Mouse (Mus musculus): ENCODE data around the gene Gbx2. TPM values are rescaled to one million over a fixed set of nuclear protein-coding genes. Genes with fewer than 3 reads are reported as not detected.
A peak's percentile ranks its signal among the peaks of the same experiment; 100 is the strongest.

Gene Gbx2
- total RNA-seq (2021): under 1 TPM in 1 of 2 experiments, not detected in 1; 0.31 TPM
- long read RNA-seq, experiment 1: 0 reads
- long read RNA-seq, experiment 2, partial matches to known transcripts: 0 of 1 reads
- long read RNA-seq, experiment 2, other reads (novel, unspliced or antisense): 0 of 1 reads

GRCm38 (mm10) chr1:89931120-89931519 lies at the start of gene Gbx2:
Gene Gbx2 (minus strand): TSS chr1:89931179.
- TF ChIP-seq CTCF (conservative IDR thresholded peaks at IDR 0.05): no peak
- Histone ChIP-seq H3K4me3 (peak within 1 kb of the TSS; percentile 32; the same call in 1 of the 2 replicates), H3K27ac (no peak within 1 kb of the TSS)
- no peak for DNase-seq (ENCODE audit: low spot score in 2 of 2)

GRCm38 (mm10) chr1:89977261-89977660 lies 46.3 kb upstream of the Gbx2 start:
- Histone ChIP-seq H3K4me3 (no peak overlapping the region), H3K27ac (no peak overlapping the region)
- no peak for TF ChIP-seq CTCF (conservative IDR thresholded peaks at IDR 0.05)
- no peak for DNase-seq (ENCODE audit: low spot score in 2 of 2)

GRCm38 (mm10) chr1:89976411-89976810 lies 45.4 kb upstream of the Gbx2 start:
- TF ChIP-seq CTCF (conservative IDR thresholded peaks at IDR 0.05): no peak
- no peak for DNase-seq (ENCODE audit: low spot score in 2 of 2)
- Histone ChIP-seq H3K4me3 (no peak overlapping the region), H3K27ac (no peak overlapping the region)

GRCm38 (mm10) chr1:89974541-89974940 lies 43.6 kb upstream of the Gbx2 start:
- Histone ChIP-seq H3K27ac (no peak overlapping the region), H3K4me3 (no peak overlapping the region)
- TF ChIP-seq CTCF (conservative IDR thresholded peaks at IDR 0.05): no peak
- DNase-seq (ENCODE audit: low spot score in 2 of 2): no peak

- DNase-seq (ENCODE audit: low spot score in 2 of 2): no peak
- H3K4me3 ChIP-seq: no peak overlapping the region
- H3K27ac ChIP-seq: no peak overlapping the region
- TF ChIP-seq CTCF (conservative IDR thresholded peaks at IDR 0.05): no peak
Measured at GRCm38 (mm10) chr1:89971848-89972247, 40.9 kb upstream of the Gbx2 start.

GRCm38 (mm10) chr1:89969714-89970110 lies 38.7 kb upstream of the Gbx2 start:
- no peak for TF ChIP-seq CTCF (conservative IDR thresholded peaks at IDR 0.05)
- no peak for DNase-seq (ENCODE audit: low spot score in 2 of 2)
- Histone ChIP-seq H3K27ac (no peak overlapping the region), H3K4me3 (no peak overlapping the region)

GRCm38 (mm10) chr1:89969072-89969713 lies 38.2 kb upstream of the Gbx2 start:
- no peak for TF ChIP-seq CTCF (conservative IDR thresholded peaks at IDR 0.05)
- DNase-seq (ENCODE audit: low spot score in 2 of 2): peak in 1 of 2 experiments; percentile 8
- H3K27ac ChIP-seq: peak overlapping the region; percentile 91; the same call in 1 of the 2 replicates
- peak overlapping the region; percentile 66 for H3K4me3 ChIP-seq

GRCm38 (mm10) chr1:89968111-89968851 lies 37.3 kb upstream of the Gbx2 start:
- Histone ChIP-seq H3K4me3 (peak overlapping the region; percentile 66), H3K27ac (peak overlapping the region; percentile 91)
- DNase-seq (ENCODE audit: low spot score in 2 of 2): peak; percentile 20 to 65
- no peak for TF ChIP-seq CTCF (conservative IDR thresholded peaks at IDR 0.05)

- DNase-seq (ENCODE audit: low spot score in 2 of 2): no peak
- H3K27ac ChIP-seq: peak overlapping the region; percentile 78
- H3K4me3 ChIP-seq: peak overlapping the region; percentile 66
- peak; percentile 13; the same call in 1 of the 2 replicates for TF ChIP-seq CTCF (conservative IDR thresholded peaks at IDR 0.05)
Measured at GRCm38 (mm10) chr1:89967585-89967984, 36.6 kb upstream of the Gbx2 start.

GRCm38 (mm10) chr1:89964426-89964825 lies 33.4 kb upstream of the Gbx2 start:
- DNase-seq (ENCODE audit: low spot score in 2 of 2): no peak
- no peak overlapping the region for H3K4me3 ChIP-seq
- TF ChIP-seq CTCF (conservative IDR thresholded peaks at IDR 0.05): no peak
- no peak overlapping the region for H3K27ac ChIP-seq

- H3K27ac ChIP-seq: no peak overlapping the region
- TF ChIP-seq CTCF (conservative IDR thresholded peaks at IDR 0.05): no peak
- no peak for DNase-seq (ENCODE audit: low spot score in 2 of 2)
- no peak overlapping the region for H3K4me3 ChIP-seq
Measured at GRCm38 (mm10) chr1:89963296-89963695, 32.3 kb upstream of the Gbx2 start.

GRCm38 (mm10) chr1:89962092-89962491 lies 31.1 kb upstream of the Gbx2 start:
- Histone ChIP-seq H3K4me3 (no peak overlapping the region), H3K27ac (no peak overlapping the region)
- TF ChIP-seq CTCF (conservative IDR thresholded peaks at IDR 0.05): no peak
- DNase-seq (ENCODE audit: low spot score in 2 of 2): no peak

- Histone ChIP-seq H3K27ac (no peak overlapping the region), H3K4me3 (no peak overlapping the region)
- no peak for TF ChIP-seq CTCF (conservative IDR thresholded peaks at IDR 0.05)
- no peak for DNase-seq (ENCODE audit: low spot score in 2 of 2)
Measured at GRCm38 (mm10) chr1:89959393-89959792, 28.4 kb upstream of the Gbx2 start.
